Mouse (Mus musculus) forebrain, embryonic 11.5 days (tissue): ENCODE data around the gene Hivep3. TPM values are rescaled to one million over a fixed set of nuclear protein-coding genes. Genes with fewer than 3 reads are reported as not detected.

ENCODE experiments used
- ATAC-seq: fragments of 200-750 bp; cut with Nextera tagmentation; replicated peaks from 2 replicates; pipeline ENCODE4 v1.8.0; 2017; ENCODE audit warnings: moderate TSS enrichment; ENCODE audit not compliant: low FRiP score
- DNase-seq: peaks from one replicate; pipeline ENCODE4 v3.0.0-alpha.2; 2017; ENCODE audit warnings: low spot score
- H3K27ac ChIP-seq: fragments of 300-500 bp; sonication (generic); 2 replicates; pipeline ENCODE4 v1.5.1; 2014; ENCODE audit warnings: low read depth, low read length
- H3K27me3 ChIP-seq: fragments of 300-500 bp; sonication (generic); 2 replicates; pipeline ENCODE4 v1.6.1; 2014; ENCODE audit warnings: mild to moderate bottlenecking, low read length, mixed read lengths; ENCODE audit not compliant: control insufficient read depth, insufficient read depth
- H3K36me3 ChIP-seq: fragments of 300-500 bp; sonication (generic); 2 replicates; pipeline ENCODE4 v1.6.1; 2014; ENCODE audit warnings: mild to moderate bottlenecking, low read length, moderate library complexity, mixed read lengths; ENCODE audit not compliant: control insufficient read depth, insufficient read depth
- H3K4me1 ChIP-seq: fragments of 300-500 bp; sonication (generic); replicated peaks from 2 replicates; pipeline ENCODE4 v1.6.1; 2014; ENCODE audit warnings: low read length, mixed read lengths; ENCODE audit not compliant: control insufficient read depth, insufficient read depth
- H3K4me2 ChIP-seq: fragments of 300-500 bp; sonication (generic); 2 replicates; pipeline ENCODE4 v1.6.1; 2014; ENCODE audit warnings: low read depth, mild to moderate bottlenecking, low read length, moderate library complexity, mixed read lengths; ENCODE audit not compliant: severe bottlenecking
- H3K4me3 ChIP-seq: fragments of 300-500 bp; sonication (generic); 2 replicates; pipeline ENCODE4 v1.5.1; 2014; ENCODE audit warnings: low read depth, low read length
- H3K9ac ChIP-seq: fragments of 300-500 bp; sonication (generic); 2 replicates; pipeline ENCODE4 v1.6.1; 2014; ENCODE audit warnings: low read length
- H3K9me3 ChIP-seq: fragments of 300-500 bp; sonication (generic); 2 replicates; pipeline ENCODE4 v1.6.1; 2016; ENCODE audit warnings: low read length, mixed read lengths; ENCODE audit not compliant: control insufficient read depth
- WGBS: fragments of 180-500 bp; shearing (Covaris S2); extraction: QIAGEN DNeasy Blood & Tissue Kit; methylation state at CpG from one replicate; pipeline ENCODE4 v1.1.7; 2014; 5-methylcytosine and 5-hydroxymethylcytosine counted together
- polyA plus RNA-seq: library from polyadenylated mRNA; unstranded; fragments of >200 nt; fragmentation: Nextera tagmentation; extraction: Ambion mirVana; gene quantifications from 2 replicates; pipeline ENCODE4 v1.2.1, GENCODE M21; 2014

The Hivep3 gene
- polyA plus RNA-seq, 1 experiment from 2014 or later, result 2.2 TPM

GRCm38 (mm10) chr4:119861001-119861400, 127.4 kb downstream of the Hivep3 start:
- 82% methylated on average over 4 of the region's 4 CpGs for WGBS
- no peak overlapping the region for H3K4me3 ChIP-seq
- H3K9me3 ChIP-seq, result no peaks in the 10 kb centered on the region
- no peak overlapping the region for H3K9ac ChIP-seq
- no peak overlapping the region for H3K27ac ChIP-seq
- H3K4me1 ChIP-seq, result no peaks in the 10 kb centered on the region
- no peak for ATAC-seq
- H3K36me3 ChIP-seq, result no peaks in the 10 kb centered on the region
- no peak overlapping the region for H3K4me2 ChIP-seq
- no peak for DNase-seq
- no peaks in the 10 kb centered on the region for H3K27me3 ChIP-seq

- H3K36me3 ChIP-seq, result no peaks in the 10 kb centered on the region
- H3K4me1 ChIP-seq, result no peaks in the 10 kb centered on the region
- no peak overlapping the region for H3K9ac ChIP-seq
- H3K27ac ChIP-seq, result no peak overlapping the region
- H3K27me3 ChIP-seq, result no peaks in the 10 kb centered on the region
- no peaks in the 10 kb centered on the region for H3K9me3 ChIP-seq
- no peak overlapping the region for H3K4me2 ChIP-seq
- 72% methylated on average over 3 of the region's 3 CpGs for WGBS
- no peak overlapping the region for H3K4me3 ChIP-seq
- DNase-seq (no peak), ATAC-seq (no peak)
Measured at GRCm38 (mm10) chr4:119865827-119866455, 132.4 kb downstream of the Hivep3 start.

GRCm38 (mm10) chr4:119867132-119867531, 133.5 kb downstream of the Hivep3 start:
- ATAC-seq, result no peak
- no peak overlapping the region for H3K4me2 ChIP-seq
- DNase-seq, result no peak
- H3K9me3 ChIP-seq, result no peaks in the 10 kb centered on the region
- H3K9ac ChIP-seq, result no peak overlapping the region
- no peaks in the 10 kb centered on the region for H3K36me3 ChIP-seq
- no peak overlapping the region for H3K4me3 ChIP-seq
- H3K27ac ChIP-seq, result no peak overlapping the region
- 94% methylated on average over 3 of the region's 3 CpGs for WGBS
- H3K27me3 ChIP-seq, result no peaks in the 10 kb centered on the region
- H3K4me1 ChIP-seq, result no peaks in the 10 kb centered on the region

GRCm38 (mm10) chr4:119870411-119870810, 136.8 kb downstream of the Hivep3 start:
- Histone ChIP-seq H3K9me3 (no peaks in the 10 kb centered on the region), H3K27me3 (no peaks in the 10 kb centered on the region), H3K36me3 (no peaks in the 10 kb centered on the region), H3K9ac (no peak overlapping the region), H3K27ac (no peak overlapping the region), H3K4me1 (no peaks in the 10 kb centered on the region), H3K4me2 (no peak overlapping the region), H3K4me3 (no peak overlapping the region)
- ATAC-seq, result no peak
- 91% methylated on average over 6 of the region's 6 CpGs for WGBS
- DNase-seq, result no peak

GRCm38 (mm10) chr4:119871441-119871840, 137.9 kb downstream of the Hivep3 start:
- H3K9me3 ChIP-seq, result no peaks in the 10 kb centered on the region
- no peaks in the 10 kb centered on the region for H3K4me1 ChIP-seq
- no peak for ATAC-seq
- H3K4me2 ChIP-seq, result no peak overlapping the region
- no peak overlapping the region for H3K9ac ChIP-seq
- no peak overlapping the region for H3K4me3 ChIP-seq
- H3K27me3 ChIP-seq, result no peaks in the 10 kb centered on the region
- WGBS, result 95% methylated on average over 2 of the region's 2 CpGs
- no peaks in the 10 kb centered on the region for H3K36me3 ChIP-seq
- DNase-seq, result no peak
- no peak overlapping the region for H3K27ac ChIP-seq

- no peak overlapping the region for H3K4me3 ChIP-seq
- DNase-seq, result no peak
Measured at GRCm38 (mm10) chr4:119871861-119872582, 138.4 kb downstream of the Hivep3 start.

GRCm38 (mm10) chr4:119873935-119874334, 140.4 kb downstream of the Hivep3 start:
- Histone ChIP-seq H3K4me1 (no peaks in the 10 kb centered on the region), H3K4me3 (no peak overlapping the region), H3K27ac (no peak overlapping the region), H3K9me3 (no peaks in the 10 kb centered on the region), H3K27me3 (no peaks in the 10 kb centered on the region), H3K9ac (no peak overlapping the region), H3K4me2 (no peak overlapping the region), H3K36me3 (no peaks in the 10 kb centered on the region)
- ATAC-seq (no peak), DNase-seq (no peak)
- WGBS, result 78% methylated on average over 6 of the region's 6 CpGs

More at GRCm38 (mm10) chr4:119871861-119872582, 138.4 kb downstream of the Hivep3 start:
- 86% methylated on average over 10 of the region's 10 CpGs for WGBS
- H3K27ac ChIP-seq, result no peak overlapping the region
- H3K27me3 ChIP-seq, result no peaks in the 10 kb centered on the region
- H3K9ac ChIP-seq, result no peak overlapping the region
- no peaks in the 10 kb centered on the region for H3K9me3 ChIP-seq
- no peaks in the 10 kb centered on the region for H3K4me1 ChIP-seq
- no peak overlapping the region for H3K4me2 ChIP-seq
- H3K36me3 ChIP-seq, result no peaks in the 10 kb centered on the region
- no peak for ATAC-seq

GRCm38 (mm10) chr4:119875592-119875991, 142.0 kb downstream of the Hivep3 start:
- 92% methylated on average over 2 of the region's 2 CpGs for WGBS
- Histone ChIP-seq H3K4me2 (no peak overlapping the region), H3K9ac (no peak overlapping the region), H3K4me3 (no peak overlapping the region), H3K36me3 (no peaks in the 10 kb centered on the region), H3K9me3 (no peaks in the 10 kb centered on the region), H3K4me1 (no peaks in the 10 kb centered on the region), H3K27ac (no peak overlapping the region), H3K27me3 (no peaks in the 10 kb centered on the region)
- DNase-seq (no peak), ATAC-seq (no peak)
